Mouse (Mus musculus) layer of hippocampus, postnatal 14 days (tissue): ENCODE measurements around the gene St7. TPM values are rescaled to one million over a fixed set of nuclear protein-coding genes. Genes with fewer than 3 reads are reported as not detected.

Source experiments
- DNase-seq, 2 experiments: peaks; one replicate each; pipeline ENCODE4 v3.0.0; 2021 to 2022; ENCODE audit warnings: low spot score in 2 of 2, mixed read lengths in 1 of 2
- total RNA-seq, 2 experiments: library from RNA; stranded (reverse); gene quantifications; 2 replicates each; pipeline ENCODE4 v1.2.3; 2021

Gene St7
- total RNA-seq, 2 experiments from 2014 or later: 40.8 to 42.2 TPM

GRCm38 (mm10) chr6:17758568-17758967 lies 65.8 kb downstream of the St7 start:
- DNase-seq: no peak

- DNase-seq: peak in 1 of 2 experiments; percentile 83
These were observed 71.4 kb downstream of the St7 start for GRCm38 (mm10) chr6:17763963-17764659.

- DNase-seq: peak in 1 of 2 experiments; percentile 65
These were observed 71.9 kb downstream of the St7 start for GRCm38 (mm10) chr6:17764660-17764998.

- no peak for DNase-seq
These were observed 77.4 kb downstream of the St7 start for GRCm38 (mm10) chr6:17769972-17770644.

- DNase-seq: no peak
These were observed 78.1 kb downstream of the St7 start for GRCm38 (mm10) chr6:17770645-17771345.

- no peak for DNase-seq
These were observed 78.7 kb downstream of the St7 start for GRCm38 (mm10) chr6:17771456-17771855.

GRCm38 (mm10) chr6:17772514-17772913 lies 79.8 kb downstream of the St7 start:
- no peak for DNase-seq

GRCm38 (mm10) chr6:17776041-17776440 lies 83.3 kb downstream of the St7 start:
- DNase-seq: no peak

- DNase-seq: no peak
These were observed 84.5 kb downstream of the St7 start for GRCm38 (mm10) chr6:17777018-17777799.

- DNase-seq: no peak
These were observed 86.0 kb downstream of the St7 start for GRCm38 (mm10) chr6:17778648-17779202.

- no peak for DNase-seq
These were observed 90.8 kb downstream of the St7 start for GRCm38 (mm10) chr6:17783511-17783910.

- DNase-seq: no peak
These were observed 91.8 kb downstream of the St7 start for GRCm38 (mm10) chr6:17784523-17784922.

- DNase-seq: no peak
These were observed 92.5 kb downstream of the St7 start for GRCm38 (mm10) chr6:17785248-17785647.

- no peak for DNase-seq
These were observed 95.1 kb downstream of the St7 start for GRCm38 (mm10) chr6:17787810-17788209.

- DNase-seq: no peak
These were observed 97.5 kb downstream of the St7 start for GRCm38 (mm10) chr6:17790251-17790650.

- DNase-seq: peak in 1 of 2 experiments; percentile 57
These were observed 100.7 kb downstream of the St7 start for GRCm38 (mm10) chr6:17793471-17793870.

GRCm38 (mm10) chr6:17797271-17797713 lies 104.6 kb downstream of the St7 start:
- DNase-seq: no peak

GRCm38 (mm10) chr6:17800694-17801093 lies 108.0 kb downstream of the St7 start:
- DNase-seq: no peak

- DNase-seq: no peak
These were observed 111.7 kb downstream of the St7 start for GRCm38 (mm10) chr6:17804468-17804867.

- DNase-seq: no peak
These were observed 113.8 kb downstream of the St7 start for GRCm38 (mm10) chr6:17806569-17806968.

- DNase-seq: no peak
These were observed 118.3 kb downstream of the St7 start for GRCm38 (mm10) chr6:17811063-17811462.
